Mouse (Mus musculus): ENCODE results near the gene Spdya. TPM values are rescaled to one million over a fixed set of nuclear protein-coding genes. Genes with fewer than 3 reads are reported as not detected.

Gene Spdya
- total and polyA plus RNA-seq, 2 experiments, result not detected

- H3K4me1 ChIP-seq (ENCODE audit: control insufficient read depth, insufficient read depth, low read length), result no peaks in the 10 kb centered on the region
- TF ChIP-seq POLR2A (IDR thresholded peaks at IDR 0.05; ENCODE audit: extremely low read depth, insufficient read depth, low read length), result no peak
- TF ChIP-seq CTCF (IDR thresholded peaks at IDR 0.05; ENCODE audit: low read depth, low read length), result no peak
- H3K9ac ChIP-seq (ENCODE audit: low read depth, low read length), result no peak overlapping the region
- no peaks in the 10 kb centered on the region for H3K79me2 ChIP-seq (ENCODE audit: control insufficient read depth, insufficient read depth, low read length)
- no peaks in the 10 kb centered on the region for H3K27me3 ChIP-seq (ENCODE audit: control insufficient read depth, insufficient read depth, low read length)
- DNase-seq (ENCODE audit: extremely low read depth, low read depth, low spot score), result peak; percentile 25
- no peaks in the 10 kb centered on the region; the same call in 1 of the 2 replicates for H3K36me3 ChIP-seq (ENCODE audit: control insufficient read depth, insufficient read depth, low read length)
- no peak overlapping the region for H3K4me3 ChIP-seq (ENCODE audit: insufficient read depth, low read depth, low read length)
- H3K27ac ChIP-seq (replicated peaks; ENCODE audit: insufficient read depth, low read depth, low read length), result no peak overlapping the region
These were observed 9.8 kb downstream of the Spdya start for GRCm38 (mm10) chr17:71561631-71562030.

DNA sequence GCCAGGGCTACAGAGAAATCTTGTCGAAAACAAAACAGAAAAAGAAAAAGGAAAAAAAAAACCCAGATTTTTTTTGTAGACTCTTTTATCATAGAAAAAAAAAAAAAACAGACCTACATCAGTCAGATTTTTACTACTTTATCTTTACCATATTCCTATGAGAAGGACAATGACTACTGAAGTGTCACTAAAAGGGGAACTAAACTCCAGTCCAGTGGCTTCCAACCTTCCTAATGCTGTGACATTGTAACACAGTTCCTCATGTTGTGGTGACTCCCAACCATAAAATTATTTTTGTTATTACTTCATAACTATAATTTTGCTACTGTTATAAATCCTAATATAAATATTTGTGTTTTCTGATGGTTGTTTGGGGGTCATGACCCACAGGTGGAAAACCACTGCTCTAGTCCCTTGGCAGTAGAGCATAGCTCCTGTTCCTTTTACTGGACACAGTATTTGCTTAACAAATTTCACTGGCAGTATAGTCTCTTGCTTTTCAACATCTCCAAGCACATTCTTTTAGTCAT is 27.4 kb downstream of the Spdya start:
- DNase-seq (ENCODE audit: extremely low read depth, low read depth, low spot score), result no peak
- H3K27ac ChIP-seq (replicated peaks; ENCODE audit: insufficient read depth, low read depth, low read length), result no peak overlapping the region
- no peaks in the 10 kb centered on the region for H3K79me2 ChIP-seq (ENCODE audit: control insufficient read depth, insufficient read depth, low read length)
- 80% methylated on average over 1 of the region's 1 CpGs for WGBS
- no peaks in the 10 kb centered on the region for H3K4me1 ChIP-seq (ENCODE audit: control insufficient read depth, insufficient read depth, low read length)
- no peaks in the 10 kb centered on the region for H3K27me3 ChIP-seq (ENCODE audit: control insufficient read depth, insufficient read depth, low read length)
- H3K4me3 ChIP-seq (ENCODE audit: insufficient read depth, low read depth, low read length), result no peak overlapping the region
- H3K36me3 ChIP-seq (ENCODE audit: control insufficient read depth, insufficient read depth, low read length), result no peaks in the 10 kb centered on the region
- TF ChIP-seq CTCF (IDR thresholded peaks at IDR 0.05; ENCODE audit: low read depth, low read length) (no peak), POLR2A (IDR thresholded peaks at IDR 0.05; ENCODE audit: extremely low read depth, insufficient read depth, low read length) (no peak)
- no peak overlapping the region for H3K9ac ChIP-seq (ENCODE audit: low read depth, low read length)

DNA sequence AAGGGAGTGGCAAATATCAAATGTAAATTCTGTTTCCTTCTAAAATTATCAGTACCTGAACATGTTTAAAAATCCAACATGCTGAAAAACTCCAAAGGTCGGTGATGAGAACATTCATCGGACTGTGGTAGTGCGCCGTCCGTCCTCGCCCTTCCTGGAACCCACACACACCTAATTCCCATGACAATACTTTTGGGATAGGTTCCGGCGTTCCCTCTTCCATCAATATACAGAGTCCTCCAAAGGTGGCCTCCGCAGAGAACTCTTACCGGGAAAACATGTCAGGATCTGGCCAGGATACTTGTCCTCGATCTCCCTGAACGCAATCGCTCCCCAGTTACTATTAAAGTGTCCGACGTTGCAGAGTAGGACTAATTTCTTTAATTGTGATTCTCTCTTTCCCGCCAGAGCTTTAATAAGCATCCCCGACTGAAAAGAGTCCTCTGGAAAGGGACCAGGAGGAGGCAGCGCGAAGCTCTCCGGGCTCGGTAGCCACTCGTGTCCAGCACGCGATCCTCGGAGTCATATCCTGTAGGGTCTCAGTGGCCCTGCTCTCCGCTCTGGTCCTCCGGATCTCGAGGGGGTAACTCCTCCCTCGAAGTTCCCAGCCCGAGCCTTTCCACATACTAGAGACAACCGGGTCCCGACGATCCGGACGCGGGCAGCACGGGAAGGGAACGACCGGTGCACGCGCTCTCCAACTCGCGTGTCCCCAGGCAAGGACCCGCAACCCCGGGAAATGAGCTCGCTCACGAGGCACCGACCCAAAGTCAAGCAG is 46.2 kb downstream of the Spdya start:
- H3K9ac ChIP-seq (ENCODE audit: low read depth, low read length), result peak overlapping the region; percentile 83
- WGBS, result under 1% methylated on average over 48 of the region's 48 CpGs
- H3K27me3 ChIP-seq (ENCODE audit: control insufficient read depth, insufficient read depth, low read length), result no peaks in the 10 kb centered on the region
- no peak for TF ChIP-seq POLR2A (IDR thresholded peaks at IDR 0.05; ENCODE audit: extremely low read depth, insufficient read depth, low read length)
- no peak for TF ChIP-seq CTCF (IDR thresholded peaks at IDR 0.05; ENCODE audit: low read depth, low read length)
- DNase-seq (ENCODE audit: extremely low read depth, low read depth, low spot score), result peak; percentile 17
- peaks cover 11% of the 10 kb centered on the region for H3K4me1 ChIP-seq (ENCODE audit: control insufficient read depth, insufficient read depth, low read length)
- H3K36me3 ChIP-seq (ENCODE audit: control insufficient read depth, insufficient read depth, low read length), result no peaks in the 10 kb centered on the region; the same call in 1 of the 2 replicates
- H3K4me3 ChIP-seq (ENCODE audit: insufficient read depth, low read depth, low read length), result peak overlapping the region; percentile 82
- peak overlapping the region; percentile 84 for H3K27ac ChIP-seq (replicated peaks; ENCODE audit: insufficient read depth, low read depth, low read length)
- peaks cover 9% of the 10 kb centered on the region; the same call in 1 of the 2 replicates for H3K79me2 ChIP-seq (ENCODE audit: control insufficient read depth, insufficient read depth, low read length)

DNA sequence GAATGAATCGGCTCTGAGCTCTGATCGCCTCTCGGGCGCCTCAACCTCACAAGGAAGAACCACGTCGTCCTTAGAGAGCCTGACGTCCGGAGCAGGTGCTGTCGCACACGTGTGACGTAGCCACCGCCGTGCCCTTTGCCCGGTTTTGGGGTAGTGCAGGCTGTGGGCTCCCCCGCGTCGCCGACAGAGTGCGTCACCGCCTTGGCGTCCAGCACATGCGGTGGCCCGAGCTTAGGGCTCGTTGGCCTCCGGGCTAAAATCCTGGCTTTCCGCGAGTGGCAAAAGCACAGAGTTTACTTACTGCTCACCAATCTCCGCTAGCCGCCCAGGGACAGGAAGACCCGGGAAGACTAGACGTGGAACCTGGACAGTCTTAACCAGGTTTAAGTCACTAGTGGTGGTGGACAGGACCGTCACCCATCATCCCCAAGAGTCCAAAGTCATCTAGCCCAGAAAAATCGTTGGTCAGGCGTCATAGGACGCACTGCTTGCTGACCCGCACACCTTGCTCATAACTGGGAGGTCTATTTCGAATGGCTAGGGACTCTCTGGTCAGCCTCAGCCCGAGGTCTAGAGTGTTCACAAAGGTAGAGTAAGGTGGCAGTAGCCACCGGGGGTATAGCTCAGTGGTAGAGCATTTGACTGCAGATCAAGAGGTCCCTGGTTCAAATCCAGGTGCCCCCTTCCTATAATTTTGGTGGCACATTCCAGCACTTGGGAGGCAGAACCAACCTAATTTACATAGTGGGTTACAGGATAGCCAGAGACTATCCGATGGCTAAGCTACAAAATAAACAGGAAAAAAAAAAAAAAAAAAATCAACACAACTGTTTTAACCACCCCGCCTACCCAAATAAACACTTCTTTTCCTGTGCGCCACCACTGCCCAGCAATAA is 47.0 kb downstream of the Spdya start:
- H3K4me3 ChIP-seq (ENCODE audit: insufficient read depth, low read depth, low read length), result peak overlapping the region; percentile 82
- 3% methylated on average over 42 of the region's 42 CpGs for WGBS
- H3K27me3 ChIP-seq (ENCODE audit: control insufficient read depth, insufficient read depth, low read length), result no peaks in the 10 kb centered on the region
- no peaks in the 10 kb centered on the region; the same call in 1 of the 2 replicates for H3K36me3 ChIP-seq (ENCODE audit: control insufficient read depth, insufficient read depth, low read length)
- H3K4me1 ChIP-seq (ENCODE audit: control insufficient read depth, insufficient read depth, low read length), result peaks cover 11% of the 10 kb centered on the region
- TF ChIP-seq POLR2A (IDR thresholded peaks at IDR 0.05; ENCODE audit: extremely low read depth, insufficient read depth, low read length) (peak; percentile 59; the same call in 1 of the 2 replicates), CTCF (IDR thresholded peaks at IDR 0.05; ENCODE audit: low read depth, low read length) (0 out of 2 replicates have a peak, but pooled peaks have one; percentile 1)
- peaks cover 9% of the 10 kb centered on the region; the same call in 1 of the 2 replicates for H3K79me2 ChIP-seq (ENCODE audit: control insufficient read depth, insufficient read depth, low read length)
- H3K27ac ChIP-seq (replicated peaks; ENCODE audit: insufficient read depth, low read depth, low read length), result peak overlapping the region; percentile 84
- peak overlapping the region; percentile 83 for H3K9ac ChIP-seq (ENCODE audit: low read depth, low read length)
- peak; percentile 86 for DNase-seq (ENCODE audit: extremely low read depth, low read depth, low spot score)

GRCm38 (mm10) chr17:71615638-71616318 is 63.9 kb downstream of the Spdya start, which contains the start of gene Wdr43:
Wdr43 (plus strand) TSS chr17:71615895.
- H3K4me3 ChIP-seq (ENCODE audit: insufficient read depth, low read depth, low read length), result peak within 1 kb of the TSS; percentile 96
- peaks cover 1% of the 10 kb centered on the region; the same call in 1 of the 2 replicates for H3K36me3 ChIP-seq (ENCODE audit: control insufficient read depth, insufficient read depth, low read length)
- TF ChIP-seq CTCF (IDR thresholded peaks at IDR 0.05; ENCODE audit: low read depth, low read length), result no peak
- TF ChIP-seq POLR2A (IDR thresholded peaks at IDR 0.05; ENCODE audit: extremely low read depth, insufficient read depth, low read length), result peak; percentile 82; the same call in 1 of the 2 replicates
- DNase-seq (ENCODE audit: extremely low read depth, low read depth, low spot score), result peak; percentile 92
- 4% methylated on average over 40 of the region's 40 CpGs for WGBS
- H3K4me1 ChIP-seq (ENCODE audit: control insufficient read depth, insufficient read depth, low read length), result peaks cover 12% of the 10 kb centered on the region; the same call in 1 of the 2 replicates
- H3K27me3 ChIP-seq (ENCODE audit: control insufficient read depth, insufficient read depth, low read length), result no peaks in the 10 kb centered on the region
- peak within 1 kb of the TSS; percentile 93 for H3K9ac ChIP-seq (ENCODE audit: low read depth, low read length)
- peaks cover 21% of the 10 kb centered on the region for H3K79me2 ChIP-seq (ENCODE audit: control insufficient read depth, insufficient read depth, low read length)
- peak within 1 kb of the TSS; percentile 40 for H3K27ac ChIP-seq (replicated peaks; ENCODE audit: insufficient read depth, low read depth, low read length)
